13 mouse cellular contexts compared by ENCODE assay signal in genomic region chr10:100010291-100010690, GRCm38 (mm10). TPM values are rescaled to one million over a fixed set of nuclear protein-coding genes. Genes with fewer than 3 reads are reported as not detected.
DNase-seq lines count a peak whose midpoint lies in the region; ATAC-seq and TF ChIP-seq lines count a peak whose summit lies in the region.
"Had no signal": no experiment of that assay in that cellular context is flagged by ENCODE, and none has a peak within 500 bp of the region (broad histone marks: within the 10 kb centered on the region; RNA-seq: fewer than 3 reads in every experiment).

No protein-coding gene starts in this region.

- peaks cover 19% of the 10 kb centered on the region for H3K4me1 ChIP-seq in kidney, embryonic 15.5 days
- no peaks in the 10 kb centered on the region for H3K4me1 ChIP-seq in lung, postnatal 0 days (ENCODE audit: insufficient read depth, low read depth, low read length)
- H3K4me1 ChIP-seq in lung, adult 2 months (ENCODE audit: control insufficient read depth, insufficient read depth, low read length), result no peaks in the 10 kb centered on the region
- H3K4me1 ChIP-seq in intestine, embryonic 14.5 days (replicated peaks; ENCODE audit: control insufficient read depth, insufficient read depth, low read length), result peaks cover 7% of the 10 kb centered on the region; the same call in 1 of the 2 replicates
- no peaks in the 10 kb centered on the region for H3K4me1 ChIP-seq in liver, embryonic 11.5 days (replicated peaks; ENCODE audit: control insufficient read depth, insufficient read depth, low read length)
- H3K4me1 ChIP-seq: liver, embryonic 13.5 days had no signal

- no peak for TF ChIP-seq POLR2A in lung, adult 2 months (IDR thresholded peaks at IDR 0.05; ENCODE audit: borderline replicate concordance, extremely low read depth, low read depth, low read length)

- DNase-seq in kidney, adult 9 months, result no peak
- peak; percentile 52 for DNase-seq in lung, postnatal 0 days (ENCODE audit: low spot score)
- DNase-seq in lung, adult 2 months, result no peak
- peak; percentile 55 for DNase-seq in intestine, embryonic 14.5 days (ENCODE audit: low spot score)
- no peak for DNase-seq in cerebellum, adult 9-10 months
- no peak for DNase-seq in liver, embryonic 11.5 days (ENCODE audit: low spot score)
- DNase-seq: adrenal gland, postnatal 10 days; cerebellum, adult 8-10 months; liver, embryonic 13.5 days; right cerebral cortex, adult 18-20 months had no signal

- no peak for TF ChIP-seq EP300 in lung, postnatal 0 days (IDR thresholded peaks at IDR 0.05)

- H3K27me3 ChIP-seq in kidney, embryonic 15.5 days, result peaks cover 17% of the 10 kb centered on the region
- H3K27me3 ChIP-seq in lung, postnatal 0 days (replicated peaks; ENCODE audit: insufficient read depth, low read length), result no peaks in the 10 kb centered on the region
- no peaks in the 10 kb centered on the region for H3K27me3 ChIP-seq in intestine, embryonic 14.5 days (replicated peaks; ENCODE audit: control insufficient read depth, insufficient read depth, low read length)
- H3K27me3 ChIP-seq in liver, embryonic 11.5 days (replicated peaks; ENCODE audit: control insufficient read depth, insufficient read depth, low read length), result 0 out of 2 replicates have a peak, but pooled peaks cover 2% of the 10 kb centered on the region

- peak overlapping the region; percentile 33 for H3K4me2 ChIP-seq in kidney, embryonic 15.5 days
- H3K4me2 ChIP-seq in lung, postnatal 0 days (replicated peaks; ENCODE audit: low read depth, low read length), result no peak overlapping the region
- 0 out of 2 replicates have a peak overlapping the region, but pooled peaks have one; percentile 16 for H3K4me2 ChIP-seq in intestine, embryonic 14.5 days (ENCODE audit: low read length)
- H3K4me2 ChIP-seq in liver, embryonic 11.5 days, result no peak overlapping the region
- H3K4me2 ChIP-seq: liver, embryonic 13.5 days; midbrain, embryonic 12.5 days had no signal

- no peaks in the 10 kb centered on the region for H3K9me3 ChIP-seq in kidney, embryonic 15.5 days (replicated peaks)
- H3K9me3 ChIP-seq in lung, postnatal 0 days (ENCODE audit: low read length), result no peaks in the 10 kb centered on the region
- no peaks in the 10 kb centered on the region for H3K9me3 ChIP-seq in intestine, embryonic 14.5 days (ENCODE audit: control insufficient read depth, low read length)
- no peaks in the 10 kb centered on the region for H3K9me3 ChIP-seq in liver, embryonic 11.5 days (ENCODE audit: control insufficient read depth, low read length)
- H3K9me3 ChIP-seq: midbrain, embryonic 12.5 days had no signal

- 55% methylated on average over 9 of the region's 9 CpGs for WGBS in kidney, embryonic 15.5 days
- 58% methylated on average over 9 of the region's 9 CpGs for WGBS in lung, postnatal 0 days
- WGBS in lung, adult 2 months, result 59% methylated on average over 9 of the region's 9 CpGs
- 49% methylated on average over 9 of the region's 9 CpGs for WGBS in intestine, embryonic 14.5 days
- 71% methylated on average over 9 of the region's 9 CpGs for WGBS in liver, embryonic 11.5 days

- no peaks in the 10 kb centered on the region for H3K36me3 ChIP-seq in kidney, embryonic 15.5 days
- no peaks in the 10 kb centered on the region for H3K36me3 ChIP-seq in lung, postnatal 0 days (ENCODE audit: insufficient read depth, low read length)
- H3K36me3 ChIP-seq in intestine, embryonic 14.5 days (ENCODE audit: control insufficient read depth, insufficient read depth, low read length), result no peaks in the 10 kb centered on the region
- no peaks in the 10 kb centered on the region for H3K36me3 ChIP-seq in liver, embryonic 11.5 days (ENCODE audit: control insufficient read depth, insufficient read depth, low read length)
- H3K36me3 ChIP-seq: G1E; liver, embryonic 13.5 days; midbrain, embryonic 12.5 days had no signal

- no peak for TF ChIP-seq CTCF in lung, postnatal 0 days (IDR thresholded peaks at IDR 0.05)
- no peak for TF ChIP-seq CTCF in lung, adult 2 months (IDR thresholded peaks at IDR 0.05; ENCODE audit: insufficient read depth, low read length)

- no peak overlapping the region for H3K9ac ChIP-seq in kidney, embryonic 15.5 days
- no peak overlapping the region for H3K9ac ChIP-seq in lung, postnatal 0 days (replicated peaks; ENCODE audit: low read depth)
- H3K9ac ChIP-seq in intestine, embryonic 14.5 days (ENCODE audit: low read length), result no peak overlapping the region
- no peak overlapping the region for H3K9ac ChIP-seq in liver, embryonic 11.5 days (ENCODE audit: low read depth, low read length)
- H3K9ac ChIP-seq: liver, embryonic 13.5 days; midbrain, embryonic 12.5 days had no signal

- H3K4me3 ChIP-seq in kidney, embryonic 15.5 days (replicated peaks), result 0 out of 2 replicates have a peak overlapping the region, but pooled peaks have one; percentile 3
- H3K4me3 ChIP-seq in lung, postnatal 0 days (ENCODE audit: low read depth, low read length), result no peak overlapping the region
- no peak overlapping the region for H3K4me3 ChIP-seq in lung, adult 2 months (replicated peaks; ENCODE audit: extremely low read depth, low read depth, low read length)
- no peak overlapping the region for H3K4me3 ChIP-seq in intestine, embryonic 14.5 days (ENCODE audit: low read depth, low read length)
- H3K4me3 ChIP-seq in liver, embryonic 11.5 days (ENCODE audit: low read depth, low read length), result no peak overlapping the region
- H3K4me3 ChIP-seq: liver, embryonic 13.5 days; midbrain, embryonic 12.5 days had no signal

- H3K27ac ChIP-seq in kidney, embryonic 15.5 days, result no peak overlapping the region
- H3K27ac ChIP-seq in lung, postnatal 0 days (ENCODE audit: low read length), result no peak overlapping the region
- no peak overlapping the region for H3K27ac ChIP-seq in intestine, embryonic 14.5 days (ENCODE audit: low read depth)
- H3K27ac ChIP-seq in liver, embryonic 11.5 days (ENCODE audit: low read depth, low read length), result no peak overlapping the region
- H3K27ac ChIP-seq: liver, embryonic 13.5 days; midbrain, embryonic 12.5 days had no signal

- peak; percentile 47; the same call in 1 of the 2 replicates for ATAC-seq in kidney, embryonic 15.5 days (replicated peaks; ENCODE audit: low FRiP score)
- ATAC-seq in lung, postnatal 0 days, result no peak; the same call in 1 of the 2 replicates
- 0 out of 2 replicates have a peak, but pooled peaks have one; percentile 23 for ATAC-seq in intestine, embryonic 14.5 days (replicated peaks; ENCODE audit: low FRiP score, low TSS enrichment, low read depth)
- no peak for ATAC-seq in liver, embryonic 11.5 days (replicated peaks; ENCODE audit: low FRiP score)

RNA-seq across cellular contexts. Expression of gene Kitl, which starts 5.1 kb away (rescaled TPM):
- 24.3 and 26.3 TPM in 2 replicates for polyA plus RNA-seq in kidney, embryonic 15.5 days (2015; fragmentation: Nextera tagmentation; extraction: Ambion mirVana)
- 75.2 and 93.6 TPM in 2 replicates for polyA plus RNA-seq in lung, postnatal 0 days (2015; fragmentation: Nextera tagmentation; extraction: Ambion mirVana)
- 117 and 119 TPM in 2 replicates for polyA plus RNA-seq in lung, adult 2 months (2012; rRNA removed)
- polyA plus RNA-seq in intestine, embryonic 14.5 days (2014; fragmentation: Nextera tagmentation; extraction: Ambion mirVana), result 38.5 and 40.2 TPM in 2 replicates
- 24.0 and 30.4 TPM in 2 replicates for polyA plus RNA-seq in liver, embryonic 11.5 days (2014; fragmentation: Nextera tagmentation; extraction: Ambion mirVana)
- polyA plus RNA-seq: G1E had no signal

Comparison
In these comparisons a context has a peak if more than half of its experiments do, and no peak if none do; other contexts are left out.
1. DNase-seq: peak in lung, postnatal 0 days (single experiment) and intestine, embryonic 14.5 days (single experiment); none in kidney, adult 9 months (single experiment), lung, adult 2 months (single experiment), cerebellum, adult 9-10 months (single experiment) and liver, embryonic 11.5 days (single experiment).
2. ATAC-seq: peak in kidney, embryonic 15.5 days (single experiment) and intestine, embryonic 14.5 days (single experiment); none in lung, postnatal 0 days (single experiment) and liver, embryonic 11.5 days (single experiment).
3. H3K4me2 ChIP-seq: peak in kidney, embryonic 15.5 days (single experiment) and intestine, embryonic 14.5 days (single experiment); none in lung, postnatal 0 days (single experiment) and liver, embryonic 11.5 days (single experiment).